Mouse (Mus musculus) kidney, adult 2 months (tissue): ENCODE measurements around the gene Ptpn23.

ENCODE experiments used
- CTCF ChIP-seq: fragments of 200-500 bp; conservative IDR thresholded peaks from 2 replicates; pipeline ENCODE4 v1.5.1; 2011; ENCODE audit warnings: low read depth, mild to moderate bottlenecking, control low read depth, low read length, moderate library complexity, mixed read lengths; ENCODE audit not compliant: insufficient read depth, insufficient read length
- POLR2A ChIP-seq: fragments of 200-500 bp; IDR thresholded peaks from one replicate; pipeline ENCODE4 v1.6.1; 2011; ENCODE audit warnings: low read depth, low read length, control low read depth

- TF ChIP-seq POLR2A (no peak), CTCF (no peak)
These were observed 57.4 kb downstream of the Ptpn23 start for GRCm38 (mm10) chr9:110350612-110351011.
